Mouse (Mus musculus): ENCODE results near the gene Rap1b.

DNA sequence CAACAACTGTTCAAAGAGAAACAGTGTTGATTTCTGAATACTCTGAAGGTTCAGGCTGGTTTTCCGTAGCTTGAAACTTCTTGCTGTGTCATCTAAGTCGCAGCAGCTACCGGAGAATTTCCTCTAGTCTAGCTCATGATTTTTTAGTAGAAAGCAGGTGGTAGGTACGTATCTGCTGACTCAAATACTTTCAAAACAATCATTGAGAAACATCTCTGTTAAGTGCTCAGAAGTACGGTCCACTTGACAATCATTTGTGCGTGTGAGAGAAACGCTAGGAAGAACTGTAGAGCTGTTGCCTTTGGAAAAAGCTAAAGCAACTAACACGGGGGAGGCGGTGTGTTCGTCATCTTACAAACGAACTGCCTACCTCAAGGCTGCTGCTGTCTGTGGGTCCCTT, 14.0 kb upstream of the Rap1b start:
- TF ChIP-seq CTCF (IDR thresholded peaks at IDR 0.05; ENCODE audit: low read depth) (no peak), EP300 (IDR thresholded peaks at IDR 0.05; ENCODE audit: low read depth) (no peak)

Data from liver, embryonic 14.5 days (tissue).